Mouse (Mus musculus) layer of hippocampus, postnatal 14 days (tissue): ENCODE data around the gene Trmt1. TPM values are rescaled to one million over a fixed set of nuclear protein-coding genes. Genes with fewer than 3 reads are reported as not detected.

Source experiments
- total RNA-seq, 2 experiments: library from RNA; stranded (reverse); gene quantifications; 2 replicates each; pipeline ENCODE4 v1.2.3; 2021

The Trmt1 gene
- total RNA-seq, 2 experiments from 2014 or later: 82.9 to 97.3 TPM

Other genes starting within 250 kb of the Trmt1 start
- gene Ier2, start 23.5 kb upstream of the Trmt1 start, total RNA-seq: 10 to 100 TPM in 1 of 2 experiments, 1 to 10 TPM in 1; 9.5 to 12.5 TPM
- 10 to 100 TPM; 84.0 to 85.6 TPM for gene Nacc1, start 1.6 kb downstream of the Trmt1 start, total RNA-seq
- 1 to 10 TPM; 3.4 to 4.2 TPM for gene Lyl1, start 15.2 kb downstream of the Trmt1 start, total RNA-seq
- gene G430095P16Rik, start 36.7 kb downstream of the Trmt1 start, total RNA-seq: not detected
- 100 to 1,000 TPM; 519 to 562 TPM for gene Nfix, start 114.0 kb downstream of the Trmt1 start, total RNA-seq
- 1 to 10 TPM; 7.4 to 8.6 TPM for gene Dand5, start 136.5 kb downstream of the Trmt1 start, total RNA-seq
- 10 to 100 TPM; 19.4 to 20.4 TPM for gene Gadd45gip1, start 145.2 kb downstream of the Trmt1 start, total RNA-seq
- 10 to 100 TPM; 59.4 to 64.8 TPM for gene Rad23a, start 154.4 kb downstream of the Trmt1 start, total RNA-seq
- gene Calr, start 160.6 kb downstream of the Trmt1 start, total RNA-seq: 100 to 1,000 TPM; 453 to 590 TPM
- gene Farsa, start 170.7 kb downstream of the Trmt1 start, total RNA-seq: 10 to 100 TPM; 55.3 to 58.4 TPM
- 10 to 100 TPM; 21.4 to 24.5 TPM for gene Syce2, start 185.8 kb downstream of the Trmt1 start, total RNA-seq
- gene Gcdh, start 207.6 kb downstream of the Trmt1 start, total RNA-seq: 10 to 100 TPM; 35.0 to 35.6 TPM
- gene Klf1, start 215.6 kb downstream of the Trmt1 start, total RNA-seq: not detected
- gene Dnase2a, start 222.3 kb downstream of the Trmt1 start, total RNA-seq: 1 to 10 TPM; 4.0 TPM